Mouse (Mus musculus) cerebral cortex, adult 2 months (tissue): Measurements from ENCODE around the gene Kat6b.

Source experiments
- WGBS: fragments of 180-500 bp; shearing (Covaris S2); methylation state at CpG from one replicate; pipeline ENCODE4 v1.1.7; 2018; 5-methylcytosine and 5-hydroxymethylcytosine counted together

Gene Kat6b

DNA sequence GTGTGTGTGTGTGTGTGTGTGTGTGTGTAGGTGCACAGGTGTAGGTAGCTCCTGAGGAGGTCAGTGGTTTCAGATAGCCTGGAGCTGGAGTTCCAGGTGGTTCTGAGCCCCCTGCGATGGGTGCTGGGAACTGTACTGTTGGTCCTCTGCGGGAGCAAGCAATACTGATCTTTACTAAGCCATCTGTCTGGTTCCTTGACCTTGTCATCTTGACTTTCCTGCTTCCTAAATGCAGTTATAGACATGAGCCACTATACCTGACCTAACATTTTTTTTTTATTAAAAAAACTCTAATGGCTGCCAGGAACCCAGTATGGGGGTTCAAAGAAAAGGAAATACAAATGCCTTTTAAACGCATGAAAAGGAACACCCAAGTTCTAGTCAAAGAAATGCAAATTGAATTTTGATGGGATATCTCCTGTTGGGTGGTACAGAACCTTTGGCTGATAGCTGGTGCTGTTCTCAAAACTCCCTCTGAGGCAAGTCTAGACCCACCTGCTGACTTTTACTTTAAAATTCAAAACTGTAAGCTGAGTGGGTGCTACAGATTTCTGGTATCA is 4.8 kb downstream of the Kat6b start:
- 89% methylated on average over 3 of the region's 3 CpGs for WGBS

DNA sequence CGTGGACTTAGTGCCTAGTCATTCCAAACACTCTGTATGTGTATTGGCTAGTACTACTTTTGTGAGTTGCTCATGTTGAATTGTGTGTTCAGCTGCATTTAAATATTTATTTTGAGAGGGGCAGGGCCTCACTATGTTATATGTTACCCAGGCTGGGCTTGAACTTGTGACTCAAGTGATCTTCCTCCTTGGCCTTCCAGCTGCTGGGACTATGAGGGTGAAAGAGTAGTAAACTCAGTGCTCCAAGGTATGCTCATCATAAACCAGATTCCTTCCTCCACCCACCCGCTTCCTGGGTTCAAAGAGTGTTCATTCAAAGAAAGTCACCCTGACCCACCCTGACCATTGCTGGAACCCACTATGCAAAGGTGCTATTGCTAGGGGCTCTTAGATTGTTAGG is 5.9 kb downstream of the Kat6b start:
- 98% methylated on average over 2 of the region's 2 CpGs for WGBS

DNA sequence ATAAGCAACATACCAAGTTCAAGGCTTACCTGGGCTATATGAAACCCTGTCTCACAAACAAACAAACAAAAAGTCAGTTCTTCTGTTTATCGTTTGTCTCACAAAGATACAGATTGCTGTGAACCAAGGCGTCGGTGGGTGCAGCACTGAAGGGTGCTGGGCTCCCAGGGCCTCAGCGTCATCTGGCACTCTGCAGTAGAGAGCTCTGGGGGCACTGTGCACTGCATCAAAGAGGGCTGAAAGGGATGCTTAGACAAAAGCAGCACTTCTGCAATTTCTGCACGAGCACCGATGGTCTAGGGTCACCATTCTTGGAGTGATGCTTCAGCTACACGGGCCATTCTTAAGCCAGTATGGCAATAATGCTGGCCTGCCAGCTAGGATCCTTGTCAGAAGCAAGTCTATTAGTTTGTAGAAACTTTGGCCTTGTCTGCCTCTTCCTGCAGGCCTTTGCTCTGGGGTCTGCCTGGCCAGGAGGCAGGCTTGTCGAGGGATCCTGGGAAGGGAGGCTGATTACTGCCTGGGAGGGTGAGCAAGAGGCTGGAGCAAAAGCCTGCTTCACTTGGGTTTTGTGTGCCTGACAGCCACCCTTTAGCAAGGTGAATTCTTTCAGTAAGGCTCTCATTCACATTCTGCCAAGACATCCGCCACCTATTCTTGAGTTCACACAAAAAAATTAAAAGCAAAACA is 7.3 kb downstream of the Kat6b start:
- 67% methylated on average over 8 of the region's 9 CpGs for WGBS

DNA sequence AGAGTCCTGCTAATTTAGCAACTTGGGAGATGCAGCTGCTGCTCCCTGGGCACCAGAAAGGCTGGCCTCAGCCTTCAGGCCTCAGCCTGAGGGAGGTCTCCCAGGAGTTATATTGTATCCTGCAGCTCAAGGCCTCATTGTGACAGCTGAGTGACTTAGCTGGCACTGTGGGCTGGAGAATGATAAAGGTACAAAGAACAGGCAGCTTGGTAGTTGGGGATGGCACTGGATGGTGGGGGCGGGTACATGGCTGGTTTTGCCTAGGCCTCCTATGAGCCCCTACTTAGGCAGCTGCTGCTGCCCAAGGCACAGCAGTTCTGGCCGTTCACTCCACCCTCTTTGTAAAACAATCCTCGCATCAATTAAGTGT is 7.9 kb downstream of the Kat6b start:
- 77% methylated on average over 3 of the region's 3 CpGs for WGBS

DNA sequence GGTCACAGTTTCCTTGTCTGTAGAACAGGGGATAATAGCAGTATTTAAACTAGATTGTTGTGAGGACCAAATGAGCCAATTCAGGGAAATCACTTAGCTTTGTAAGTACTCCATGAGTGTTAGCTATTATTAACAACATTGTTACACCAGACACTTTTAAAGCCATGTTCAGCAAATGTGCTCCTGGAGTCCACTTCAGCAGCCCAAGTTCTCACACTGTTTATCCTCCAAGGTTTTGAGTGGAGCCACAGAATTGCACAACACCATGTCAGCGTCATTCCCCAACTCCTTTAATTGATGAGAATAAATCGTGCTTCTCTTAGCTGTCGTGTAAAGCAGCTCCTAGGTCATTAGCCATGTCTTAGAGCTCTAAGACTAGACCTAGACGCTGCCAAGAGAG is 8.9 kb downstream of the Kat6b start:
- WGBS: 86% methylated on average over 4 of the region's 4 CpGs

DNA sequence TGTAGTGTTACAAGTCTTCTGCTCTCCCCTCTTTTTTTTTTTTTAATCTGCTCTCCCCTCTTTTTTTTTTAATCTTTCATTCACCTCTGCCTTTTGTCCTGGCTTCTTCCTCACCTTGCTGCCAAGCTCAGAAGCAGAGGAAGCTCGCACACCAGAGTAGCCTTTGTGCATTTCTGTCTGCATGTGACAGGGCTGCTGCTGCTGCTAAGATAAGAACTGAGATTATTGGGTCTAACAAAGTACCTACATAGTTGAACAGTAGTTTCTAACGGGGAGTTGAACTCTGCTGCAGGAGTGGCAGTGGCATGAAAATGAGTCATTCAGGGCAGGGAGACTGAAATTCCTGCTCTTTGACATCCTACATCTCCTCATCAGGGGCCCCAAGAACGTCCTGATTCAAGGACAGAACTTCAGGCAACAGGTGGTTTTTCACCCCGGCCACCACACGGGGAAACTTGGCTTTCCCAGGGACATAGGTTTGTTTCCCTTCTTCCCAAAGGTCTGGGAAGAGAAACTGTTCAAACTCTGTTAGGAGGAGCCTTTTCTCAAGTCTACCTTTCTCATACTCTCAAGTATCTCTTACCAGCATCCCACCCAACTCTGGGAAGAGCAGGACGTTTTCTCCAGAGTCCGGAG is 17.2 kb downstream of the Kat6b start:
- 12% methylated on average over 7 of the region's 7 CpGs for WGBS

DNA sequence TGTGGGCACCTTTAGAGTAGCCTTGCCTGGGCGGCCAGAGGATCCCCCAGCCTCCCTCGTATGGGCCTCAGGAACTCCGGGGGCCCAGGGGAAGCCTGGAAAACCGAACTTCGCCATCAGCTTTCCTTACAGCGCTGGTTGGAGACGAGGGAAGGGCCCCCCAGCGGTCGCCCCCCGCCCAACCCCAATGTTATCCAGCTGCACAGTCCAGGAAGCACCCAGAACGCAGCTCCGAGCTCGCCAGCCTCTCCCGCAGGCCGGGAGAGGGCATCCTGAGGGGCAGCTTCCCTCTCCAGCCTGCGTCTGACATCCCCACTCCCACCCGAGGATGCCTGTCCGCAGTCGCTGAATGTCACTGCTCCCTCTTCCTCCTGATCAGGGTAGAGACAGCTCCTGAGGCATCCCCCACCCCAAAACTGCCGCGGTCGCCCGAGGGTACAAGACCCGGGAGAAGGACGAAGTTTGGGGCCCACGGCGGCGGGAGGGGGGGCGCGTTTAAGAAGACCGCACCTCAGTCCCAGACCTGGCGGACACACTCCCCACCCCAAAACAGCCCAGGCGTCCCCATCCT is 17.9 kb downstream of the Kat6b start:
- 1% methylated on average over 32 of the region's 33 CpGs for WGBS

DNA sequence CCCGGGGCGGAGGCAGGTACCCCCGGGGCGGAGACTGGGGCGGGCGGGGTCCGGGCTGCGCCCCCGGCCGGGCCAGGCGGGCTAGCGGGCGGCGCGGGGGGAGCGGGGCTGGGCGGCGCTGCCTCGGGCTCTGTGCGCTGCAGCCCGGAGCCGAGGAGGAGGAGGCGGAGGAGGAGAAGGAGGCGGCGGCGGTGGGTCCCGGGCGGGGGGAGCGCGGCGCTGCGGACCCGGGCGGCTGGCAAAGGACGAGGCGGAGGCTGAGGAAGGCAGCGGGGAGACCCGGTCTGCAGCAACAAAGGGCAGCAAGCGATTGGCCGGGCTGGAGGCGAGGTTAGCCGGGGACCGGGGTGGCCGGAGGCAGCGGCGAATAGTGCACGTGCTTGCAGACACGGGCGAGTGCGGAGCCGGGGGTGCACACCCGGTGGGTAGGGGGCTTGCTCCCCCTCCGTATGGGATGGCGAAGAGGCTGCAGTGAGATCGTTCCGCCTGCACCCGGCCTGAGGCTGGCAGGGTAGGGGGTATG is 18.5 kb downstream of the Kat6b start:
- under 1% methylated on average over 51 of the region's 57 CpGs for WGBS

DNA sequence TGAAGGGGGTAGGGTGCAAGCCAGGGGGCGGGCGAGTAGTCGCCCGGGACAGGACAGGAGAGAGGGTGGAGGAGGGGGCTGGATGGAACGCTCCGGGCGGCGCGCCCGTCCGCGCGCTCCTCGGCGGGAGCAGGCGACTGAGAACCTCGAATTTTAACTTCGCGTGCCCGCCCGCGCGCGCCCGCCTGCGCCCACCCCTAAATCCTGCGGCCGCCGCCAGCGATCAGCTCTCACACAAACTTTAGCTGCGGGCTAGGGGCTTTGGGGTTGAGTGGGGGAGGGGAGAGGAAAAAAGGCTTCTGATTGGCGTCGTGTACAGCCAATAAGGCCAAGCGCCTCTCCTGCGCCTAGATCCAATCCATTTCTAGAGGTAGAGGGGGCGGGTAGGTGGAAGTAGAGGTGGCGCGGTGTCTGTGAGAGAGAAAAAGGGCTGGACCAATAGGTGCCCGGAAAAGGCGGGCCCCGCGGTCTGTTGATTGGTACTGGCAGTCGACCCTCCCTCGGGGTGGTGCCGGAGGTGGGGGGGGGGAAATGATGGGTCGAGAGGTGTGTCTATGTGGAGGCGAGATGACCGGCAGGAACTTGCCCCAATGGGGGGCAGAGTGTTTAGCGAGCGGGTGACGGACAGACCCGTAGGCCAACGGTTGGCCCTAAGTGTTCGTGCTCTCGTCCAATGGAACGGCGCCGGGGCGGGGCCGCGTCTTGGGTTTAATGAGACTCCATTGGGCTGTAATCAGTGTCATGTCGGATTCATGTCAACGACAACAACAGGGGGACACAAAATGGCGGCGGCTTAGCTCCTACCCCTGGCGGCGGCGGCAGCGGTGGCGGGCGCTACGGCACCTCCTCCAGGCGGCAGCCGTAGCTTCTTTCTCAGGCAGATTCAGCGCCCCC is 19.2 kb downstream of the Kat6b start:
- WGBS: under 1% methylated on average over 68 of the region's 75 CpGs

DNA sequence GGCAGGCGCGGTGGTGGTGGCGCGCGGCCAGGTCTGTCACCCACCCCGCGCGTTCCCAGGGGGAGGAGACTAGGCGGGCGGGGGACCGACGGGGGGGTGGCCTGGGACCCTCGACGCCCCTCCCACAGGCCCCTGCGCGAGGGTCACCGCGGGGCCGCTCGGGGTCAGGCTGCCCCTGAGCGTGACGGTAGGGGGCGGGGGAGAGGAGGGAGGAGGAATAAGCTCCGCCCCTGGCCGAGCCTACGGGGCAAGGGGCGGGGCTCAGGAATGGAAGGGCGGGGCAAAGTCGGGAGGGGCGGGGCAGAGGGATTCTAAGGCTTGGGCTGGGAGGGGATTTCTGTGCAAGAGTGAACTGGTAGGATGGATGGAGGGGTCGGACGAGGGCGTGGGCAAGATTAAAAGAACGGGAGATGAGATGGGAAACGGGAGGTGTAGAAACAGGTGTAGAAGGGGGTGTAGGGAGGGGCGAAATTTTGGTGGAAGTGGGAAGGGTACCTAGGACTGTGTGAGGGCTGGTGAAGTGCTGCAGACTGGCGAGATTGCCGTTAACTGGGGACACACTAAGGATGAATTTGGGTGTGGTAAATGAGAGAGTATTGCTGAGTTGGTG is 19.9 kb downstream of the Kat6b start:
- 2% methylated on average over 38 of the region's 38 CpGs for WGBS

DNA sequence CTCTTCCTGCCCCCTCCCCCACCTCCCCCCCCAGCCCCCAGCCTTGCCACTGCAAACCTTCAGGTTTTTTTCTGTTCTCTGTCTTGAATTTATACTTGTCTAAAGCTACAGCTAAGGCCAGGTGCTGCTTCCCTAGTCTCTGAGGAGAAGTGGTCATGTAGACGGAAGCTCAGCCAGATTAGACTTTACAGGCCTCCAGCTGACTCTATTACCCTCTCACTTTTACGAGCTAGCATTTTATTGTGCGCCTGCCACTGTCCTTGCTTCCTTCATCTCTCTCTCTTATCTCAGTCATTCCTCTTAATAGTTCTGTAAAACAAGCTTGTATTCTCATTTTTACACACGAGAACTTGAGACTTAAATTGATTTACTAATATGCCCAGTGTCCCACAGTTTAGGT is 23.8 kb downstream of the Kat6b start:
- WGBS: 72% methylated on average over 4 of the region's 4 CpGs

DNA sequence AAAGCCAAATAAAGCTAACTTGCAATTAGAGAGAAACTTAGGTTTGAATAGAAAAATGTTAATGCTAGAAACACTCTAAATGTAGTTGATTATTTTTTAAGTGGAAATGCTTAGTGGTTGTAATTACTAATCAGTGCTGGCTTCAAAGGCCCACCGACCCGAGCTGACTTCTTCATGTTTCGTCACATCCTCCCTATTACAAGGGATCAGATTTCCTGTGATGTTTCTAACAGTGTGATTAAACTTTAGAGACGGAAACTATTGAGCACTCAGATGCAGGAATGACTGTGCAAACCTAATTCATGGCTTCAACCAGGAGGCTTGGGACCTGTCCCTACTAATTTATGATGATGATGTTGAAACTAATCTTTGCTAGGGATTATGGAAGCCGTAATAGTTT is 25.8 kb downstream of the Kat6b start:
- WGBS: 74% methylated on average over 5 of the region's 5 CpGs

DNA sequence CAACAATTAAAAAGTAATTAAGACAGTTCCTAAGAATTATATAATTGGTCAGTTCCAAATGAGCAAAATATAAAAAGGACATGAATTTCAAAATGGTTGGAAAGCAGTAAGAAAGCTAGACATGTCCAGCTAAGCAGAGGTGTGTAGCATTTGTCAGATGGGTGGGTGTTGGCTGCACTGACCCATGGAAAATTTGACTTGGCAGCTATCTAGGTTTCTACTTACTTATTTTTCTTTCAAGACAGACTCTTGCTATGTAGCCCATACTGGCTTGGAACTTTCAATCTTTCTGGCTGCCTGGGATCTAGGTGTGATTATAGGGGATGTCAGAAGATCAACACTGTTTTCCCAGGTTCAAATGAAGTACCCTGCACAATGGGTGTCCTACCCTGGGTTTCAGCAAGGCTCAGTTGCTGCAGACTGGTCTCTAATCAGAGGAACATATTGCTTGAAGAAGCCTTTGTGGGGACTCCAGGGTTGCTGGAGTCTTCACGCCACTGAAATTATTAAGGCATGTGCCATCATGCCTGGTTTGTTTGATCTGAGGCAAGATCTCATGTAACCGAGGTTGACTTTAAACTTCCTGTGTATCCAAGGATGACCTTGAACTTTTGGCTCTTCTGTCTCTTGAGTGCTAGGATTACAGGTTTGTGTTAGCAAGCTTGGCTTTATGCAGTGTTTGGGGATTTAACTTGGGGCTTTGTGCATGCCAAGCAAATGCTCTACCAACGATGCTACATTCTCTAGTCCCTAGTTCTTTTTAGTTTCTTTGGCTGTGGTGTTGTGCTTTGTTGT is 28.1 kb downstream of the Kat6b start:
- 65% methylated on average over 3 of the region's 3 CpGs for WGBS

DNA sequence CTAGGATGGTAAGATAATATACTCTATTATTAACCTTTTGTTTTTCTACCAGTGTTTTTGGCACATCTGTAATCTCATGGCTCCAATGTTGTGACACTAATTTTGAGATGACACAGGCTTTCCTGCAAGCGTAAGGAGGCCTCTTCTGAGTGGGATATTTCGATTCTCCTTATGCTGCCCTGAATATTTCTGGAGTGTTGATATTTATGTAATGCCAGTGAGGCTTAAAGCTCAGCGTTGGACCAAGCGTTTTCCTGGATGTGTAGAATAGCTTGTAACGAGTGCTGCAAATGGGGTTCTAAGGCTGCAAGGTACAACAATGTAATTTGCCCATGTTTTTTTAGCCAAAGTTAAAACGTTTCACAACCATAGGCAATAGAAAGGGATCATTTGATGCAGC is 30.2 kb downstream of the Kat6b start:
- WGBS: 42% methylated on average over 6 of the region's 6 CpGs

DNA sequence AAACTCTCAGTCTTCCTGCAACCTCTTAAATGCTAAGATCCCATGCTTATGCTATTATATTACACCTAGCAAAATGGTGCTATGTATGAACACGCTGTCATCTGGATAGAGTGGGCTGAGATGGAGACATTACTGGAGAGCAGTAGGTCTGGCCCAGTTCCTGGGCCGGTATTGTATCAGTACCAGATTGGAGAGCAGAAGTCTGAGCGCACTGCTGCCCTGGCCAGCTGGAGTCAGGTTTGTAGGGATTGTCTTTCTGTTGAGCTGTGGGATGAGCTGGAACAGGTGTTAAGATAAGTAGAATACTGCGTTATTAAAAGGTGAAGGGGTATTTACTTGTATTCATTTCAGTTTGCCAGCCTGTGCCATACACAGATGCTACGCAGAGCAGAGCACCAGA is 34.3 kb downstream of the Kat6b start:
- 75% methylated on average over 5 of the region's 5 CpGs for WGBS

DNA sequence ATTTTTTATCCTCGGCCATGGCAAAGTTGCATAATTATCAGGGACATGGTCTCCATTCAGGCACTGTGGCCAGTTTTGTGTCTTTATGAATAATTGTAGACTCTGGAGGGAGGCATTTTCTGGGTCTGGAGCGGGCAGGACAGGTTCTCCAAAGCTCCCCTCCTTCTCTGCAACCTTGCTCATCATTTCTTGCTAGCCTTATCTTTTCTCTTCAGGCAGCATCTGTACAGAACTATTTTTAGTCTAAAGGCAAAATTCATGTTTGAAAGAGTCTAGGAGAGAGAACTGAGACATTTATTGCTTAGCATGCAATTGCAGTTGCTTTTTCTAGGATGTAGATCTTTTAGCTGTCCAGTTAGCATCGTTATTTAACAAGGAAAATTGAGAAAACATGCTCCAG is 38.1 kb downstream of the Kat6b start:
- 46% methylated on average over 3 of the region's 3 CpGs for WGBS

DNA sequence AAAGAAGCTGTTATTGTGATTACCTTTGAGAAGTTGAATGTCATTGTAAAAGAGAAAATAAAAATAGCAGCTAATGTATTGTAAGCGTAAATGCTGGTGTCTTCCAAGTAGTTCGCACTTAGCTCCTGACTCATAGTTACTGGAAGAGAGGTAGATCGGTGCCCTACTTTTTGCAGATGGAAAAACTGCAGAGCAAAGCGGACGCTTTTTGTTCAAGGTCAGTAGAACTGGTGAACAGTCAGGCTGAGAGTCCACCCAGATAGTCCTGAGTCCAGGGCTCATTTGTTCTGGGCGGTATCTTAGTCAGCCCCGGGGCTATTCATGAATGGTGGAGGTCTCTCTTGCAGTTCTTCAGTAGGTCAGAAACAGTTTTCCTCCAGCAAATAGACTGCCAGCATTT is 39.3 kb downstream of the Kat6b start:
- 51% methylated on average over 7 of the region's 7 CpGs for WGBS

DNA sequence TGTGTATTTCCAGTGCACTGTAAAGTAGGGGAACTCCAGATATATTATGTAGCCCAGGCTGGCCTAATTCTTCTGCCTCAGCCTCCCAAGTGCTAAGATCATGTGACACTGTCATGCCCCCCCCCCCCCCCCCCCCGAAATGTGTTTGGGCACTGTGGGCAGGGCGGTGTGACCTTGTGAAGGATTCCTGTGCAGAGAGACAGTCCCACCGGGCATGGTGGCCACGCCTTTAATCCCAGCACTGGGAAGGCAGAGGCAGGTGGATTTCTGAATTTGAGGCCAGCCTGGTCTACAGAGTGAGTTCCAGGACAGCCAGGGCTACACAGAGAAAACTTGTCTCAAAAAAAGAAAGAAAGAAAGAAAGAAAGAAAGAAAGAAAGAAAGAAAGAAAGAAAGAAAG is 40.3 kb downstream of the Kat6b start:
- 82% methylated on average over 4 of the region's 4 CpGs for WGBS

DNA sequence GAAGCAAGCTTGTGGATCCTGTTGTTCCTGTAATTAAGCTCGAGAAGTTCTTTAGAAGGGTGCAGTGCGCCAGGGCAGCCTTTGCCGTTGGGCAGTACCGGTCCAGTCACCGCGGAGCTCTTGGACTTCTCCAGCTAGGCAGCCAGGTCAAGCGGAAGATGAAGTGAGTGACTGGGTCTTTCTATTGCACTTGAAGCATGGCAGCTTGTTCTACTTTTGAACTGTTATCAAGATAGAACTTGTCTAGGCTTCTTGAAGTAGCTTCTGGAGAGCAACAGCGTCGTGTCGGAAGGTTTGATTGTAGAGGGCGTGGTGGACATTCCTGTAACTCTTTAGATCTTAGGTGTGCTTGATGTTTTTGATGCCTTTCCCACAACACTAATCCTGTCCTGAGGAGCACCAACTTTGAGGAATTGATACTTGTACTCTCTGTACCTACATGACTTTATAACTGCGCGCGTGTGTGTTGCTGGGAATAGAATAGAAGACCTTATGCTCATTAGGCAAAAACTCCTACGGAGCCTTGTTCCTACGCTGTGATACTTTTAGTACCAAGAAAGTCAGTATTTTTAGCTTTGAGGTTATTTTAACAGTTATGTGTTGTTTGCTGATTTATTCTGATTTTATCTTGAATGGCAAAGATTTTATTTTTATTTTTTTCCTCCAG is 41.2 kb downstream of the Kat6b start:
- 54% methylated on average over 16 of the region's 16 CpGs for WGBS

DNA sequence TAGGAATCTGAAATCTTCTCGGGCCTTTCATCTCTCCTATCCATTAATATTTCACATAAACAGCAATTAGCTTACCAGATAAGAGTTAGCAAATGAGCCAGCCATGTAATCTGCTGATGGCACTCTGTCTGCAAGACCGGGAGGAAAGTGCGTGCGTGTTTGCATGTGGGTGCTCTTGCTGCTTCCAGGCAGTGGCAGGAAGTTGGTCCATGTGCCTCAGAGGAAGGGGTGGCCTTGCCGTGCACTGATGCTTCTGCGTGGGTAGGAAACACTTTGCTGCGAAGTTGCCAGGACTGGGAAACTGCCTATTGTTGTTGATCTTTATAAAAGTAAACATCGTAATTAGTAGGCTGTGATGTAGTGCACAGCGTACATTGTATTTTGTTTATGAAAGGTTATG is 42.0 kb downstream of the Kat6b start:
- 16% methylated on average over 9 of the region's 9 CpGs for WGBS
